Mouse (Mus musculus) cortical plate, adult 2 months (tissue): ENCODE results near the gene Vmn2r11.
"Not testable (repeated sequence)": the region's sequence is repeated elsewhere in the genome, so short reads cannot be mapped to it uniquely, and the experiment has no call there.

Experiments
- CTCF ChIP-seq: fragments of 200-500 bp; IDR thresholded peaks from 2 replicates; pipeline ENCODE4 v1.5.1; 2011; ENCODE audit warnings: mild to moderate bottlenecking, control low read depth, low read length; ENCODE audit not compliant: insufficient read depth; ENCODE audit errors: extremely low read depth
- POLR2A ChIP-seq: fragments of 200-500 bp; IDR thresholded peaks from 2 replicates; pipeline ENCODE4 v1.6.1; 2011; ENCODE audit warnings: mild to moderate bottlenecking, low read length, control low read depth; ENCODE audit not compliant: insufficient read depth; ENCODE audit errors: extremely low read depth

GRCm38 (mm10) chr5:109072016-109072415, 12.6 kb upstream of the Vmn2r11 start:
- not testable (repeated sequence) for TF ChIP-seq CTCF, POLR2A
